Mouse (Mus musculus): Measurements from ENCODE around the gene Fmod.

- TF ChIP-seq MAFK (IDR thresholded peaks at IDR 0.05; ENCODE audit: insufficient read depth, low read depth, low read length) (no peak), HCFC1 (IDR thresholded peaks at IDR 0.05; ENCODE audit: borderline replicate concordance, insufficient read depth, low read length) (no peak), ZNF384 (IDR thresholded peaks at IDR 0.05; ENCODE audit: low read depth, low read length) (no peak), ZC3H11A (IDR thresholded peaks at IDR 0.05; ENCODE audit: borderline replicate concordance, low read depth, low read length) (no peak), CHD2 (IDR thresholded peaks at IDR 0.05; ENCODE audit: low read depth, low read length) (no peak)
These were observed 19.2 kb downstream of the Fmod start for GRCm38 (mm10) chr1:134056285-134056684.

Measured in ES-E14 (cell line).